Mouse (Mus musculus) adrenal gland, postnatal 36 days (tissue): ENCODE measurements around the gene Ndst2. TPM values are rescaled to one million over a fixed set of nuclear protein-coding genes. Genes with fewer than 3 reads are reported as not detected.

Source experiments
- DNase-seq, 2 experiments: peaks; one replicate each; pipeline ENCODE4 v3.0.0; 2021; ENCODE audit warnings: mixed read lengths in 1 of 2
- long read RNA-seq, 2 experiments: library from polyadenylated mRNA; stranded (forward); transcript quantifications; one replicate each; pipeline ENCODE4 v2.0.0; 2021; ENCODE audit warnings: borderline sequencing depth in 2 of 2
- total RNA-seq, 2 experiments: library from RNA; stranded (reverse); gene quantifications; 2 replicates each; pipeline ENCODE4 v1.2.3; 2021

Gene Ndst2
- 10 to 100 TPM; 24.1 to 26.2 TPM for total RNA-seq
- long read RNA-seq, experiment 1, transcript Ndst2-202 (15 exons, 3,907 nt) = major isoform, 6 of 16 reads
- long read RNA-seq, experiment 1, partial matches to known transcripts = 1 of 16 reads
- long read RNA-seq, experiment 1, other reads (novel, unspliced or antisense) = 8 of 16 reads
- long read RNA-seq, experiment 2, partial matches to known transcripts = 1 of 2 reads
- long read RNA-seq, experiment 2, other reads (novel, unspliced or antisense) = 1 of 2 reads

GRCm38 (mm10) chr14:20733952-20734774 is at the start of gene Ndst2:
Ndst2 (minus strand) TSS chr14:20734562.
- DNase-seq = peak; percentile 91 to 95

GRCm38 (mm10) chr14:20783526-20783925 is 49.2 kb upstream of the Ndst2 start:
- no peak for DNase-seq

GRCm38 (mm10) chr14:20782860-20783259 is 48.5 kb upstream of the Ndst2 start:
- DNase-seq = no peak

GRCm38 (mm10) chr14:20780217-20780616 is 45.9 kb upstream of the Ndst2 start:
- DNase-seq = peak in 1 of 2 experiments; percentile 37

DNA sequence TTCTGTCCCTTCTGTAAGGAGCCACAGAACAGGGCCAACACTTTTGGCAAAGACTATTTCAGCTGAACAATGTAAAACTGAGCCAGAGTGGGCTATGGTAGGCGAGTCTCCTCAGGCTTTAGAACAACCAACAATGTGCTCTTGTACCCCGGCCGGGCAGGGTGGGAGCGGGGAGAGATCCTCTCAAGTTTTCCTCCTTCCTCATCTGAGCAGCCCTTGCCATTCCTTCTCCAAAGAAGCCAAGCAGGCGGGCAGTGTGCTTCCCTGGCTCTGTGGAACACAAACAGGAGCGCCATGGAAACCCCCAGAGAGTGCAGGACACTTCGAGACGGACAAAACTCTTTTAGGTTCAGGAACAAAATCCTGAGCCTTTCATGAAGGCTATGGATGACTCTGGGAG is 44.1 kb upstream of the Ndst2 start:
- DNase-seq = no peak

GRCm38 (mm10) chr14:20775661-20776060 is 41.3 kb upstream of the Ndst2 start:
- no peak for DNase-seq

DNA sequence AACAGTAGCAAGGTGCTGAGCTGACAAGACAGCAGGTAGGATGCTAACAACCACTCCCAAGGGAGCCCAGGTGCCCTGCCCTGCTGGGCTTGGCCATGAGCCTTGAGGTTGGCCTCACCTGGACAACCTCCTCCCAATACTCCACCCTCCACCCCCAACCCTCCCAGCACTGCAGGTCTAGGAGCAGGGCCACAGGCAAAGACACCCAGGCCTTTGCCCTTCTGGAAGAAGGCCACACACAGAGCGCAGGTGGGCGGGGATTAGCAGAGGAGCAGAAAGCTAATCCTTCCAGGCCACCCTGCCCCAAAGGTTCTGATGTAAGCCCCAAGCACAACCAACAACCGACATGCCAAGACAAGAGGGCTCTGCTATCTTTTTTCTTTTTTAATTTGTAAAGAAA is 39.0 kb upstream of the Ndst2 start:
- DNase-seq = no peak

GRCm38 (mm10) chr14:20772808-20773207 is 38.4 kb upstream of the Ndst2 start:
- no peak for DNase-seq

DNA sequence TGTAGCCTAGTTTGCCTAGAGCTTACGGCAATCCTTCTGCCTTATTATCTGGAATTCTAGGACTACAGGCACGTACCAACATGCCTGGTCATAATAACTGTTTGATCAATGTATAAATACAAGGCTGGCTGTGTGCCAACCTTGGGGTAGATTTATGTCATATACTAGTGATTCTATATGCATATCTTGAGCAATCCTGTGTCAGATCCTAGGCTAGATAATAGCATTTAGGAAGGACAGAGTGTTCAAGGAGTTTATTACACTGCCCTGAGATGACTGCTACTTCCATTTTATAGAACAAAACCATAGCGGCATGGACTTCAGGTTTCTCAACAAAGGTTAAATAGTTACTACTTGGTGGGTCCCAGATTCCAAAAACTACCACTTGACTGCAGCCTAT is 37.6 kb upstream of the Ndst2 start:
- no peak for DNase-seq

DNA sequence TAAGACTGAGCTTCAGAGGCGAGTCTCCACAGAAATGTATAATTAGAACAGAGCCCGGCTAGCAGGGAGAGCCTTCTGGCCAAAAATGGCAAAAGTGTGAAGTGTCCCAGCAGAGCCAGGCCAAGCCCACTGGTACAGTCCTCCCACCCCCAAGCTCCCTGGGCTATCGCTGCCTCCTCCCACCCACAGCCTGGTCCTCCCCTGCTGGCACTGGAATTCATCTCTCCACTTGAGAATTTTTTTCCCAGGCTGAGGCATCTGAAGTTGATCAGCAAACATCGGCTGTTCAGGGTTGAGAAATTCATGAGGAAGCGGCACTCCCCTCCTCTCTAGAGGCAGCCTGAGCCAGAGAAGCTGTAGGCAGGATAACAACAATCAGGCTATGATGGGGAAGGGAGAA is 34.2 kb upstream of the Ndst2 start:
- no peak for DNase-seq

- DNase-seq = no peak
Observed at GRCm38 (mm10) chr14:20767936-20768335, 33.6 kb upstream of the Ndst2 start.

- DNase-seq = peak; percentile 90 to 92
Observed at GRCm38 (mm10) chr14:20765642-20766258, 31.4 kb upstream of the Ndst2 start.

DNA sequence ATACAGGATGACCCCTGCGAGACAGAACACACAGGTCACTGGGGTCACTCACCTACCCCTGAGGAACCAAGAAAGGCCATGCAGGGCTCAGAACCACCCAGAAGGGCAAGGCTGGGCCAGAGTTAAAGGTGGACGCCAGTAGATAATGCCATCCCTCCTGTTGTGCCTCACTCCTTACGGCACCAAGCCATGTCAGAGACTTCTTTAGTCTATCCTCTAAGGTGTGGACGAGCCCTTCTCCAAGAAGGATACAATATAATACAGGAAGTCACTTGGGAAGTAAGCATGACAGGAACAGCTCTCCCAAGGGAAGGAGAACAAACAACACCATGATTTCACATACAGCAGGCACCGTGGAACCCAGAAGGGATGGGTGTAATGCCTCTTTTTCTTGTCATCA is 30.6 kb upstream of the Ndst2 start:
- no peak for DNase-seq

DNA sequence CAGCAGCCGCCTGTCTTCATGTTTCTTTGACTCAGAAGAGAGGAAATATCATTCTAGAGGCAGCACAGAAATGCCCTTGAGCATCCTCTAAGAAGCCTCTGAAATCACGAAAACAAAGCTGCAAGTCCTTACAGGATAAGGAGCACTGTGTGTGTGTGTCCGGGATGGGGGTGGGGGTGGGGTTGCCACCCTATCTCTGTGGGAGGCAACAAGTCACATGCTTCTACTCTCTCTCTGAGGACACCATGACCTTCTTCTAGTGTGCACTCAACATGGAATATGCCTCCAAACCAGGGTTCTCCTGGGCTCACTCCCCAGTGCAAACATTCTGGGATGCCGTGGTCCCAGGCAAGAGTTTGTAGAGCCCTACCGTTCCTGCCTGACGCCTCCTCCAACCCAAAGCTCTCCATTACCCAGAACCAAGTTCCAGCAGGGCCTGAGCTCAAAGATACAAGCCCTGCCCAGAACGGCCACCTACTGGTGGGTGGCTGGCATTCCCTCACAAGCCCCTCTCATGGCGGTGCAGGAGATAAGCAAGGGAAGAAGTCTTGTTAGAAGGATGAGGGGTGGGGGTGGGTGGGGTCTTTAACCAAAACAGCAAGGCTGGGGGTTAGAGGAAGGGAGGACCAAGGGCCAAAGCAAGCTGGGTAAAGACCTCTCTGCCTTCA is 24.5 kb upstream of the Ndst2 start:
- DNase-seq = no peak

DNA sequence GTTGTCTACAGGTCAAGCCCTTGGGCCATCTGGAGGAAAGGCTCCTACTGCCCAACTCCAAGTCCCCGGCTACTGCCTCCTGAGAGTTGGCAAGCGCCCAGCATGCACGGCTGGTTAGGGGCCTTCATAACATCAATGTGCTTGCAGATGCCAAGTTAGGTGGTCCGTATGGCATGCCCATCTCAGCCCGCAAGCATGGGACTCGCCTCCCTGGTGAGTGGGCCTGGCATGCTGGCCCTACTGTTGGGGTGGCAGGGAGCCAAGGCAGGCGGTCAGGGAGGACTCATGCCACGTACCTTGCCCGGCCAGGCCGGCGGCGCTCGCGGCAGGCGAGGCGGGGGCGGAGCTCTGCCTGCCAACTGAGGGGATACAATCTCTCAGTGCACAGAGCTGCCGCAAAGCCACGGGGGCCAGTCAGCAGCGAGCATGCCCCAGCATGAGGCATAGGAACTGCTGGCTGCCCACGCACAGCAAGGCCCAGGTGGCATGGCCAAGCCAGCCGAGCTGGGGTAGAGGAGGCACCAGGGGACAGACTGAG is 23.1 kb upstream of the Ndst2 start:
- no peak for DNase-seq

- no peak for DNase-seq
Observed at GRCm38 (mm10) chr14:20753792-20754191, 19.4 kb upstream of the Ndst2 start.

GRCm38 (mm10) chr14:20750503-20750902 is 16.1 kb upstream of the Ndst2 start:
- DNase-seq = no peak

GRCm38 (mm10) chr14:20749494-20750051 is 15.2 kb upstream of the Ndst2 start:
- DNase-seq = no peak

DNA sequence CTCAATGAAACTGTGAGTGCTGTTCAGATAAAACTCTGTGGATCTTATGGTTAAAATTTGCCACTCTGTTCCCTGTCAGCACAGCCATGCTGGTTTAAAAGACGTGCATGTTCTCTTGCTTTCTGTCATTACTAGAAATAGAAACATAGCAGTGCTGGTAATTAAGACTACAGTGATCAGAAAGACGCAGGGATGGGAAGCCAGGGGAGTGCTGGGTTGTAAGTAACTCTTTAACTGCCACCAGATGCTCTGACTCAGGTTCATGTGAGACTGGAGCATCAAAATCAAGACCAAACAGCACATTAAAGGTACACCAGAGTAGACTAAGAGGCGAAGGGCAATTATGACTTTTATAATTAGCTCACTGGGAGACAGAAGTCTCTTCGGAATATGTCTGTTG is 14.0 kb upstream of the Ndst2 start:
- no peak for DNase-seq

DNA sequence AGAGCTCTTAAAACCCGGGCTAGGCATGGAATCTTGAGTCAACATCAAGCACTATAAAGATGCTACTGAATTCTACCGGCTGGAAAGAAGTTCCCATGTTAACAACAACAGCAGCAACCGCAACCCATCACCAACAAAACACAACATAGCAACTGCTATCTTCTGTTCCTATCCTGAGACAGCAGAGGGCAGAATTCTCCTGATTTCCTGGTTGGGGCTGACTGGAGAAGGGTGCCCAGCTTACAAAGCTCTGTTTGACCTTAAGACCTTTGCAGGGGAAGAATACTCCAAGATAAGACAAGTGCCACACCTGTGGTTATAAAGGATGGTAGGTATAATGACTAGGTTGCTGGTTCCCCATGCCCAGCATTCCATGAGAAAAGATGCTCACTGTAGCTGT is 12.6 kb upstream of the Ndst2 start:
- no peak for DNase-seq

DNA sequence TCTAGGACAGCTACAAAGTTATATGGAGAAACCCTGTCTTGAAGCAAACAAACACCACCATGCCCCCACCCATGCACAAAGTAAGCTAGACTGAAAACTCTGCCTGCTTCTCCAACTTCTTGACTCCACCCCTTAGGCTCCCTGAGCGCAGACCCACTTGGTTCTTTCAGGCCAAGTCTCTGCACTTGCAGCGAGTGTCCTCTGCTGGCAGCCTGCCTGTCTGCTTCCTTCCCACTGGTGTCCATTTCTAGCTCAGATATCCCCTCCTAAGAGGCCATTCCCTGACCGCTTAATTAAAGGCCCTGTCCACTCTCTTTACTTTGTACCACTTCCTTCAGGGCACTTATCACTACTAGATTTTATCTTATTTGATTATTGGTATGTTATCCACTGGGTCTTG is 9.3 kb upstream of the Ndst2 start:
- no peak for DNase-seq

DNA sequence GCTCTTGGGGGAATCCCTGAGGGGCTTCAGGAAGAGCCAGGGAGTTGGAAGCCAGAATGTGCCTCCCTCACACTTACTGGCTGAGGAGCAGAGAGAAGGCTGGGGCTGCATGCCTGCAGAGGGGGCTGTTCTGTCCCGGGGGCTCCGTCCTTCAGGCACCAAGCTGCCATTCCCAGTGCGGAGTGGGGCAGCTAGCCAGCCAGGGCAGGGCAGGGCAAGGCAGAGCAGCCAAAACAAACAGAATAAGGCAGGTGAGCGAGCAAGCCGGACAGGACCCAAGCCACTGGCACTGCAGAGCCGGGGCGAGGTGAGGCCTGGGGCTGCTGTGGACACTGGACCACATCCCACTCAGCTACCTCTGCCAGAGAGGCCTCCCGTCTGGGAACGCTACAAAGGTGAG is 6.9 kb upstream of the Ndst2 start:
- DNase-seq = no peak
